Mouse (Mus musculus): Measurements from ENCODE around the gene Trp53rkb.

The Trp53rkb gene

GRCm38 (mm10) chr2:166799615-166800472, 7.5 kb downstream of the Trp53rkb start:
- no peak for DNase-seq (ENCODE audit: low spot score in 2 of 2)

DNA sequence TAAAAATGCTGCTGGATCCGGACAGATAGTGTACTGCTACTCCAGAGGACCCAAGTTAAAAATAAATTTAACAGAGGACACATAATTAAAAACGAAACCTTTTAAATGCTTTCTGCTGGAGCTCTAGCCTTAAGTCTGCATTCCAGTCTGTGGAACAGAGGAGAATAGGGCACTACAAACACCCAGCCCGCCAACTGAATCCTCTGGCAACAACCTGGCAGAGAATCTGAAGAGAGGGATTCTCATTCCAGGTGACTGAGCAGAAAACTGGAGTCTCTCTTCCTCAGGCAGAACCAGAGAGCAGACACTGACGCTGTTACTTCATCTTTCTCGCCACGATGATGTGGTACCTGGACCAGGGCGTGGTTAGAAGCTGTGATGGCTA, 8.1 kb downstream of the Trp53rkb start:
- no peak for DNase-seq (ENCODE audit: low spot score in 2 of 2)

DNA sequence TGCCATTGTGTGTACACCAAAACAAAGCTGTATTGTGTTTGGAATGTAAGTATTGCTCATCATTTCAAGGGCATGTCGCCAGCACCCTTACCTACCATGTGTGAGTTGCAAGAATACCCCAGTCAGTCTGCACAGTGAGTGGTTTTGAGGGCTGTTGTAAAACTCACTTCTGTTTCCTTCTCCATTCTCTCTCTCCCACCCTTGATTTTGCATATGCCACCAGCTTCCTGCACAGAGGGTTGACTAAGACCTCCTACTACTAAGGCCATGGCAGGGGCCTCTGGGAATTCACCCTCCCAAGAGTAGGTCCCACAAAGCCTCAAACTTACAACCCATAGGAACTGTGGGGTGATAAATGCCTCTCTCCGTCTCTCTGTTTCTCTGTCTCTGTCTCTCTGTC, 9.1 kb downstream of the Trp53rkb start:
- no peak for DNase-seq (ENCODE audit: low spot score in 2 of 2)

DNA sequence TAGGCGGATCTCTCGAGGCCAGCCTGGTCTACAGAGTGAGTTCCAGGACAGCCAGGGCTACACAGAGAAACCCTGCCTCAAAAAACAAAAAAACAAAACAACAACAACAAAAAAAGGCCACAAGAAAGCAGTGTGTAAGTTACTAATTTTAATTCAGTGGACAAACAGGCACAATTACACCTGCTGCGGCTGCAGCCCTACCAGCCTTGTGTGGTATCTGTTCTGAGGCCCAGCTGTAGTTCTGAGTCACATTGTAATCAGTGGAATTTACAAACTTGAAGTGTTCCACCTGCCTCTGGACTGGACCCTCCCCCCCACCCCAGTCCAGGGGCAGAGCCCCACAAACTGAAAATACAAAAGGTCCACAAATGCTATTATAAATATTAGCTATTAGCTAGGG, 11.0 kb downstream of the Trp53rkb start:
- no peak for DNase-seq (ENCODE audit: low spot score in 2 of 2)

GRCm38 (mm10) chr2:166805250-166806172, 13.2 kb downstream of the Trp53rkb start, which contains the start of gene Arfgef2:
Gene Arfgef2, plus strand, starts transcription at chr2:166805588.
- DNase-seq (ENCODE audit: low spot score in 2 of 2): peak; percentile 60 to 73

GRCm38 (mm10) chr2:166806173-166806705, 13.9 kb downstream of the Trp53rkb start:
- no peak for DNase-seq (ENCODE audit: low spot score in 2 of 2)

- no peak for DNase-seq (ENCODE audit: low spot score in 2 of 2)
Observed at GRCm38 (mm10) chr2:166806813-166807212, 14.5 kb downstream of the Trp53rkb start.

- no peak for DNase-seq (ENCODE audit: low spot score in 2 of 2)
Observed at GRCm38 (mm10) chr2:166809499-166809898, 17.2 kb downstream of the Trp53rkb start.

DNA sequence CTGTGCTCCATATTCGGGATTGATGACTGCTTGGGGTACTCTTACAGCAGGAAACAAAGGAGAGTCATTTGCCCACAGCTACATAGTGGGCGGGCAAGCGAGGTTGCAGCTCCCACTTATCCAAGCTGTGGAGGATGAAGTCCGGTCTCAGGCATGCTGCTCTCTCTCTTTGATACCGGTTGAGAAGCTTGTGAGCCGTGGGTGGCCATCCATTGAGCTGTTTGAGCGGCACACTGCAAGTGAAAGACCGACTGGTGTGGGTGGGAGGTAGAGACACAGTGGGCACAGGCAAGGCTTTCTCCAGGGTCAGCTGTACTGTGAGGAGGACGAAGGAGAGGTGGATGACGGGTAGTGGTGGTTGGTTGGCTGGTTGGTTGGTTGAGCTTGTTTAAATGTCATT, 18.5 kb downstream of the Trp53rkb start:
- DNase-seq (ENCODE audit: low spot score in 2 of 2): no peak

DNA sequence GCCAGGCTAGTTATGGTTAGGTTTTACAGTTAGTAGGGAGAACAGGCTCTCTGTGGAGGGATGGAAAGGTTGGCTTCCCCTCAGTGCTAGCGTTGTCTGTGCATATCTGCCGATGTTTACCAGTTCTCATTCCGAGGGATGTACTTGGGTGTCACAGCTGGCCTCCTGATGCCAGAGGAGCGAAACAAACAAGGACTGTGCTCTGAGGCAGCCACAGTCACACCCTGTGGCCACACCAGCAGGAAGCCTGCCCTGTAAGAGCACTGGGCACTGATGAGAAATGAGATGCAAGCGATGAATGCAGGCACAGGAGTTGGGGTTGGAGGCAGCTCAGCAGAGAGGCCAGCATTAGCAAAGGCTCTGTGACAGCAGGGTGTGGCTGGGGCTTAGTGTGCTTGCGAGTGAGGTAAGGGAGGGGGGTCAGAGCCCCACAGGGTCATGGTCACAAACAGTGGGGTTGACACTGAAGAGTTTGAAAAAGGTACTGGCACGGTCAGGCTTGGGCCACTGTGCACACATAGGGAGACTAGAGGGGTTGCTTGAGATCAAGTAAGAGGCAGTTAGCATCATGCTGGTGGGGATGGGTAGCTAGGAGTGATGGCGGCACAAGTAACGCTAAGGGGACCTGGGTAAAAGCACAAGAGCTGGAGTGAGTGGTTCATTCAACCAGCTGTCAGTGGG, 26.3 kb downstream of the Trp53rkb start:
- DNase-seq (ENCODE audit: low spot score in 2 of 2): no peak

GRCm38 (mm10) chr2:166819849-166820248, 27.5 kb downstream of the Trp53rkb start:
- DNase-seq (ENCODE audit: low spot score in 2 of 2): no peak

- no peak for DNase-seq (ENCODE audit: low spot score in 2 of 2)
Observed at GRCm38 (mm10) chr2:166820844-166821243, 28.5 kb downstream of the Trp53rkb start.

GRCm38 (mm10) chr2:166821406-166821805, 29.1 kb downstream of the Trp53rkb start:
- no peak for DNase-seq (ENCODE audit: low spot score in 2 of 2)

DNA sequence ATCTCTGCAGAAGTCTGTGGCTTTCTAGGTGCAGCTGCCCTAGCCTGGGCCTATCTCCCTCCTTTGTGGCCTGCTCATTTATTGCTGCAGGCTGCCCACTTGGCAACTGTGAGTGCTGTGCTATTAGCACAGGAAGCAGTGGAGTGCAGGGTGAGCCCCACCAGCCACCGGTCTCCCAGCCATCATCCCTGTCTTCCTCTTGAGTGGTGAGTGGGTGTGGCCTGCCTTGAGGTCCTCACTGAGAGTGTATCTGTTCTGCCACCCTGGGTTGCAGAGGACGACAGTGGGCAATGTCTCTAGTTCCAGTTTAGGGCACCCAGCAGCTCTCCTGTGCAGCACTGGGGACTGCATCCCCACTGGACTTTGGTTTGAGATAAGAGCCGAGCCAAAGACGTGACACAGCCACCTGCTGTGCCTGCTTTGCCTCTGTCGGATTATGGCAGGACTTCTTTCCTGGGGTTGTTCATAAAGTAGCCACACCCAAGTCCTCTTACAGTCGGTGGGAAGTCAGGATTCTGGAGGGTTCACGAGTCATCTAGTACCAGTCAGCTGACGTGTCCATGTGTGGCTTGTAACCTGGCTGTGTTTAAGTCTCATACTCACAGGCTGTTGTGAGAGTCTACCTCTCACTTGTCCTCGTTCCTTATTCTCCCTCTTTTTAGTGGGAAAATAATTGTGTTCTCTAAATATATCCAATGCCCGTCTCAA, 29.9 kb downstream of the Trp53rkb start:
- no peak for DNase-seq (ENCODE audit: low spot score in 2 of 2)

DNA sequence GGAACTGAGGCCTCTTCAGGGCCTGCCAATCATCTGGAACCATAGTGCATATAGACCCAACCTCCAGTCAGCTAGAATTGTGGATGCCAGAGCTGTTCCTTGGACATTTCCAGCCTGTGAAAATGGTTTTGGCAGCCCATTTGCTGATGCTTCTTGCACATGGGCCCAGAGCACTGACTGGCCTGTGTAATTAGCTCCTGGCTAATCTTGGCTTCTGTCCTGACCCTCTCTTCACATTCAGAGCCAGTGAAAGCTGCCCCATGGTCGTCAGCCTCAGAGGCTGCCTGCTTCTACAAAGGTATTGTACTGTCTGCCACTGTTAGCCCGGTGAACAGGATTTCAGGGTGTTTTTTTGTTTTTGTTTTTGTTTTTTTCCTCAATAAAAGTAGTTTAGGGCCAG, 30.6 kb downstream of the Trp53rkb start:
- DNase-seq (ENCODE audit: low spot score in 2 of 2): no peak

GRCm38 (mm10) chr2:166824386-166824785, 32.1 kb downstream of the Trp53rkb start:
- no peak for DNase-seq (ENCODE audit: low spot score in 2 of 2)

DNA sequence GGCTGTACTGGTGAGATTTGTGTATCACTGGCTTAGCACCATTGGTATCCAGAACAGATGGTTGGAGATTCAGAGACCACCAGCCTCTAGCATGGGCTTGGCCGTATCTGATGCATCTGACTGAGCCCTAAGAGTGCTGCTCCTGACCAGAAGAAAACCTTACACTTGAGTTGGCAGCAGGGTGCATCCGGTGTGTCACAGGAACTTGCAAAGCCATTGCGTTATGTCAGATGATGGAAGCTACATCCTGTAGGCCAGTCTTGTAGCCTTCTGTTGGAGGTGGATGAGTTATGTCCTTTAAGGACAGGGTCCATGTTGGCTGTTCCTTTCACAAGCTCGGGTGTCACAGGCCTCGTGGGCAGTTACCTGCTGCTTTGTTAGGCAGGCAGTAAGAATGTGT, 32.7 kb downstream of the Trp53rkb start:
- DNase-seq (ENCODE audit: low spot score in 2 of 2): no peak

- DNase-seq (ENCODE audit: low spot score in 2 of 2): no peak
Observed at GRCm38 (mm10) chr2:166826491-166827224, 34.3 kb downstream of the Trp53rkb start.

DNA sequence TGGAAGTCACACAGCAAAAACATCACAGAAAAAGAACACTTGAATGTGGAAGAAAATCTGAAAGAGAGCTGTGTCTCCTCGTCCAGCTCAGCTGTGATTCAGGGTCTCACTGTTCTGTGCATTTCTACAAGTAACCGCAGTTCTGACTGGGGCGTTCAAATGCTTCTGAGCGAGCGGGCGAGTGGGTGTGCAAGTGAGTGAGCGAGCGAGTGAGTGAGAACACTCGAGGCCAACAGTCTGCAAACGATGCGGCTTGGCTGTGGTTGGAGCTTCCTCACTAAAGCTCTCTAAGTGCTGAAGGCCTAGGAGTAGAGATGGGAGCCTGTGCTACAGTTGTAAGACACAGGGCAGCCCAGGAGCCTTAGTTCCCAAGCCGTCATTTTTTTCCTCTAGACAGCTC, 36.0 kb downstream of the Trp53rkb start:
- no peak for DNase-seq (ENCODE audit: low spot score in 2 of 2)

DNA sequence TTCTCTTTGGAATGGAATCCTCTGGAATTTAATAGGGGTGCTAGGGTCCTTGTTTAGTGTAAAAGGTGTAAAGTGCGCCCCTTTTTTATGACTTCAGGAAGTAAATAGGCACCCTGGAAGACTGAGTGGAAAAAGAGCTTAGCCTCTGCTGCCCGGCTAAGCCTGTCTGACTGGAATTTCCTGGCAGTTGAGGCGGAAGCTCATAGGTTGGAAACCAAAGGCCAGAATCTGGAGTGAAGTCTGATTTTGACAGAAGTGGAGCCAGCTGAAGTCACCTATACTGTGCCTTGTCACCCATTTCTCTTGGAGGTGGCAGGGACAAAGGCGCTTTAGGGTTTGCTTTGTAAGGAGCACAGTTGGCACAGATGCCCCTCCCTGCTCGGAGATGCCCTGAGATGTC, 38.0 kb downstream of the Trp53rkb start:
- DNase-seq (ENCODE audit: low spot score in 2 of 2): no peak
